In genomic region chr11:84966696-84967095, GRCm38 (mm10) we compare ENCODE assay signal across 20 mouse cellular contexts. TPM values are rescaled to one million over a fixed set of nuclear protein-coding genes. Genes with fewer than 3 reads are reported as not detected.
A peak's percentile ranks its signal among the peaks of the same experiment; 100 is the strongest.
DNase-seq lines count a peak whose midpoint lies in the region; ATAC-seq and TF ChIP-seq lines count a peak whose summit lies in the region.
"Had no signal": no experiment of that assay in that cellular context is flagged by ENCODE, and none has a peak within 500 bp of the region (broad histone marks: within the 10 kb centered on the region; RNA-seq: fewer than 3 reads in every experiment).

No protein-coding gene starts in this region.

- no peak for DNase-seq in frontal cortex, postnatal 14 days (ENCODE audit: low spot score in 2 of 2)
- no peak for DNase-seq in layer of hippocampus, adult 2 months (ENCODE audit: low spot score in 2 of 2)
- no peak for DNase-seq in layer of hippocampus, adult 18-20 months (ENCODE audit: low spot score in 2 of 2)
- no peak for DNase-seq in neural tube, embryonic 10.5 days (ENCODE audit: extremely low spot score, low spot score)
- no peak for DNase-seq in right cerebral cortex, postnatal 4 days
- DNase-seq: adrenal gland, postnatal 36 days; cerebellum, postnatal 10 days; gastrocnemius, postnatal 36 days; kidney, postnatal 36 days; spleen, adult 18-20 months; thymus, postnatal 36 days had no signal

- H3K27ac ChIP-seq in layer of hippocampus, adult 2 months: 0 out of 2 replicates have a peak overlapping the region, but pooled peaks have one; percentile 18
- no peak overlapping the region for H3K27ac ChIP-seq in neural tube, embryonic 12.5 days
- H3K27ac ChIP-seq: embryonic facial prominence, embryonic 15.5 days; heart, embryonic 13.5 days; liver, embryonic 14.5 days had no signal

- H3K4me2 ChIP-seq in neural tube, embryonic 12.5 days (replicated peaks): no peak overlapping the region
- H3K4me2 ChIP-seq: embryonic facial prominence, embryonic 15.5 days; heart, embryonic 13.5 days; lung, embryonic 15.5 days had no signal

- ATAC-seq in frontal cortex, adult (ENCODE audit: low TSS enrichment): peak; percentile 8; the same call in 1 of the 2 replicates
- 0 out of 2 replicates have a peak, but pooled peaks have one; percentile 7 for ATAC-seq in neural tube, embryonic 12.5 days (ENCODE audit: low FRiP score, low read depth)

- H3K4me3 ChIP-seq in layer of hippocampus, adult 2 months: no peak overlapping the region
- no peak overlapping the region for H3K4me3 ChIP-seq in neural tube, embryonic 12.5 days
- H3K4me3 ChIP-seq: embryonic facial prominence, embryonic 15.5 days; heart, embryonic 13.5 days; lung, embryonic 15.5 days had no signal

- no peaks in the 10 kb centered on the region for H3K27me3 ChIP-seq in neural tube, embryonic 12.5 days (replicated peaks)
- H3K27me3 ChIP-seq: embryonic facial prominence, embryonic 15.5 days; heart, embryonic 13.5 days; lung, embryonic 15.5 days had no signal

- no peaks in the 10 kb centered on the region for H3K9me3 ChIP-seq in neural tube, embryonic 12.5 days
- H3K9me3 ChIP-seq: embryonic facial prominence, embryonic 15.5 days; heart, embryonic 13.5 days; lung, embryonic 15.5 days had no signal

- no peak overlapping the region for H3K9ac ChIP-seq in neural tube, embryonic 12.5 days
- H3K9ac ChIP-seq: embryonic facial prominence, embryonic 15.5 days; heart, embryonic 13.5 days; liver, embryonic 14.5 days; lung, embryonic 15.5 days had no signal

- TF ChIP-seq CTCF in layer of hippocampus, adult 2 months (conservative IDR thresholded peaks at IDR 0.05): no peak

- 67% methylated on average over 4 of the region's 4 CpGs for WGBS in neural tube, embryonic 12.5 days

- H3K4me1 ChIP-seq in neural tube, embryonic 12.5 days: peaks cover 13% of the 10 kb centered on the region
- H3K4me1 ChIP-seq: embryonic facial prominence, embryonic 15.5 days had no signal

- no peaks in the 10 kb centered on the region for H3K36me3 ChIP-seq in neural tube, embryonic 12.5 days
- H3K36me3 ChIP-seq: embryonic facial prominence, embryonic 15.5 days; heart, embryonic 13.5 days; lung, embryonic 15.5 days had no signal

RNA-seq across cellular contexts. Expression of gene Car4, which starts 9.1 kb away (rescaled TPM):
- 10 to 100 TPM; 67.0 to 73.9 TPM for total RNA-seq in layer of hippocampus, adult 2 months (2021)
- total RNA-seq in layer of hippocampus, adult 18-20 months (2021): 10 to 100 TPM; 65.3 to 71.2 TPM
- 4.8 and 5.7 TPM in 2 replicates for polyA plus RNA-seq in neural tube, embryonic 12.5 days (2016; fragmentation: Nextera tagmentation; extraction: Ambion mirVana)
- total RNA-seq: hematopoietic stem cell, adult 5-6 weeks; monocyte, adult 5-6 weeks had no signal
- polyA plus RNA-seq: C2C12 had no signal

RNA-seq across cellular contexts. Expression of gene Znhit3, which starts 50.5 kb away (rescaled TPM):
- total RNA-seq in layer of hippocampus, adult 2 months (2021): 10 to 100 TPM; 30.7 to 32.1 TPM
- total RNA-seq in layer of hippocampus, adult 18-20 months (2021): 10 to 100 TPM; 29.3 to 30.0 TPM
- 61.4 and 63.5 TPM in 2 replicates for polyA plus RNA-seq in neural tube, embryonic 12.5 days (2016; fragmentation: Nextera tagmentation; extraction: Ambion mirVana)
